Mouse (Mus musculus) embryo, embryonic 11.5 days (tissue): ENCODE data around the gene BC037034.

Experiments used
- DNase-seq: peaks from one replicate; pipeline ENCODE4 v3.0.0-alpha.2; 2012; ENCODE audit warnings: low read depth, low spot score

The BC037034 gene

DNA sequence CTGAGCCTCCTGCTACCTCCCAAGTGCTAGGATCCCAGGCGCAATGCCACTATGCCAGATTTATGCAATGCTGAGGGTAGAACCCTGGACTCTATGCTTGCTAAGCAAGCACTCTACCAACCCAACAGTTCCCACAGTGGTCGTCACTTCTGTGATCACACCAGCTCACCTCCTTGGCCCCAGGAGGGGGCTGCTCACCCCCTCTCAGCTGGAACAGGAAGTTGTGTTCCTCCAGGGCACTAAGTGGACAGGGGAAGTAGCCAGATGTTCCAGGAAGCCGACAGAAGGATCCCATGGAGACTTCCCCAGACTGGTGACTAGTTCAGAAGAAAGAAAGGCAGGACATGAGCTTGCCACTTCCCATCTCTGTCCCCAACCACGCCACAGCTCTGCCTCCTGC, 1.8 kb downstream of the BC037034 start:
- DNase-seq, result no peak

DNA sequence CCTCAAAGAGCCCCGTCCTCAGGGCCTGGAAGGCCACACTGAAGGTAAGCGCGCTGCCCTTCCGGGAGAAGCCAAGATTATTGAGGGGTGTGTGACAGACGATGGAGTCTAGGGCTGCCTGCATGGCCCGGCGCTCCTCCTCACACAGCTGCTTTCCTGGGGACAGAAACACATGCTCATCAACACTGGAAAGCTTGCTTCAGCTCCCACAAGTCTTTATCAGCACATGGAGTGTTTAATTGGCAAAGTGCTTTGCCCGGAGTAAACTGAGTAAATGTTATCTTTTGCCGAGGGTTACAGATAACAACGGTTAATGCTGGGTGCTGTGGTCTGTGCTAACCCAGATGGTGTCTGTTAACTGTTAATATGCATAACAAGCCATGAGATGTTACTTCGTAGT, 3.0 kb downstream of the BC037034 start:
- no peak for DNase-seq

DNA sequence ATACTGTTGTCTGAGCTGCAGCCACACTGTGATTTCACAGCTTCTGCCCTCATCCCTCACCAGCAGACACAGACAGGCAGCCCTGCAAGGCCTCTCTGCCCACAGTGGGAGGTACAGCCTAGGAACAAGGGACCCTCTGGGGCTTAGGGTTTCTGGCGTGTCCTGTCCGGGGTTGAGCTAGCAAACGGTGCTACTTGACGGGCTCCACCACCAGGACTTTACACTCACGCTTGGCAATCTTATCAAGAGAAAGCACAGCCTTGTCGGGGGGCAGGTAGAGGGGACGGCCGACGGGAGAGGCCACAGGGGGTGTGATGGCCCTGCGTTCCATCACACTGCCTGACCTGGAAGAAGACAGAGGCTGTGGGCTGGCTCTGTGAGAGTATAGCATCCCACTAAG, 3.8 kb downstream of the BC037034 start:
- DNase-seq, result no peak

DNA sequence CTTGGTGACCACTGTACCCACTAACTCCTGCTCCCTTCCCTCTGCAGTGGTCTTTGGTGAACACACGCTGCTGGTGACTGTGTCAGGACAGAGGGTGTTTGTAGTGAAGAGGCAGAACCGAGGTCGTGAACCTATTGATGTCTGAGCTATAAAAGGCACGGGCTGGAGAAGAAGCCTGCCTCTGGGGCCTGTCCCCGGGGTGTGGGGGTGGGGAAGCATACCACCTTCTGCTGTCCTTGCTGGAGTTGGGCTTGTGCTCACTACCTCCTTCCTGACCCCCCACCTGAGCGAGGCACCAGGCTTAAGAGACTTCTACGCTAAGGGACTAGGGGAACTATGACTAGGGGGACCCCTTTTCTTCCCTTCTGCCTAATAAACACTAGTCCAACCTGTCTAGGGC, 4.8 kb downstream of the BC037034 start:
- no peak for DNase-seq

DNA sequence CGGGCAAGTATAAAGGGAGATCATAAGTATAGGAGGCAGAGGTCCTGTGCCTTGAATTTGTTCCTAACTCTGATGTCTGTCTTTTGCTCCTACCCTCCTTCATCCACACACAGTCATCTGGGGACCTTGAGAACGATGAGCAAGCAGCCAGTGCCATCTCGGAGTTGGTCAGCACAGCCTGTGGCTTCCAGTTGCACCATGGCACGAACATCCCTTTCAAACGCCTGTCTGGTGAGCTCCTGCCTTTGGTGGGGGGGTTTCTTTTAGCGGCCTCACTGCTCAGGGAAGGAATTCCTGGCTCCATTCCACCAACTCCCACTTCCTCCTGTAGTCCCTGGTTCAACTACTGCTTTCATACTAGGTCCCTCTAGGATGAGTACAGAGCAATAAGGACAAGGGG, 5.3 kb downstream of the BC037034 start:
- no peak for DNase-seq

DNA sequence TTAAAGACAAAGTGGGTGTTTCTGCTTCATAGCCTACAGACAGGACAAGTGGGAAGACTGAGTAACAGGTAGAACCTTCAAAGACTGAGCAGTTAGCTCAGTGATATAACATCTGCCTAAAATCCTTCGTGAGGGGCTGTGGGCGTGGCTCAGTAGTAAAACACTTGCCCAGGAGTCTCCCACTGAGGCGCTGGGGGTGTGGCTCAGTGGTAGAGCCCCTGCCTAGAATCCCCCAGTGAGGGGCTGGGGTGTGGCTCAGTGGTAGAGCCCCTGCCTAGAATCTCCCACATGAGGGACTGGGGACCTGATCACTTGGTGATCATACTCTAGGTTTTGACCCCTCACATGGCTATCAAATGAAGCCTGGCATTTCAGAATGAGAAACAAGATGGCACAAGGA, 5.8 kb downstream of the BC037034 start:
- no peak for DNase-seq

- no peak for DNase-seq
Measured at GRCm38 (mm10) chr5:138257585-138257978, 6.3 kb downstream of the BC037034 start.

DNA sequence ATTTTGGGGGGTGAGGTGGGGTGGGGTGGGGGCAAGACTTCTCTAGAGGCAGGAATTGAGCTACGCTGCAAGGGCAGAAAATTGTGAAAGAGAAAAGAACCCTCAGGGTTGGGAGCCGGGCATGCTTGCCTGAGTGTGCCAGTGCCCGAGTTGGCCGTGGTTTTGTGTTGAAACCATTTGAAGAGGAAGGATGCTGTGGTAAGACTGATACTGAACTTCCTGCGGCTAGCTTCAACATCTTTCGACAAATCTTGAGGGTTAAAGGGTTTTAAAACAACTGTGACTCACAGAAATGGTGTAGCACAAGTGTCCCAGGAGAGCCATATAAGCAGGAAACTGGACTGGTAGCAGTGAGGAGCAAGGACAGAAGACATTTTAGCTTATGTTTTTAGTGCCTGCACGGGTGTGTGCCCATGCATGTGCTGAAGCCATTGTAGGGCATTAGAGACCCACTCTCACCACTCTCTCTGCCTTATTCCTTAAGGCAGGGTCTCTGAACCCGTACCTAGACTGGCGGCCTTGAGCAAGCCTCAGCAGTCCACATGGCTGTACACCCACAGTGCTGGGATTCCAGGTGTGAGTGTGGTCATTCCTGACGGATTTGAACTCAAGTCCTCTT, 6.8 kb downstream of the BC037034 start:
- DNase-seq, result no peak

DNA sequence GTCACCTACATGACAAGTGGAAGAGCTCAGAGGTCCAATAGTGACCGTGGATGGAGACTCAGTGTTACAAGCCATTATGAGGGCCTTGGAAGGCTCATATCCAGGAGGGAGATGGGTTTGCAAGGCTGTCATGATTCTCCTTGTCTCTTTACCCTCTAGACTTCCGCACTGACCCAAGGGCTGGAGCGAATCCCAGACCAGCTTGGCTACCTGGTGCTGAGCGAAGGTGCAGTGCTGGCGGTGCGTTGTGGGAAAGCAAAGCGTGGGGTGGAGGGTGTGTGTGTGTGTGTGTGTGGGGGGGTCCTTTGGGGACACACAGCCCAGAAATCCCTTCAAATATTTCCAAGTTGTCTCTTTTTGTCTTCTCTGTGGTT, 7.8 kb downstream of the BC037034 start:
- DNase-seq, result no peak

DNA sequence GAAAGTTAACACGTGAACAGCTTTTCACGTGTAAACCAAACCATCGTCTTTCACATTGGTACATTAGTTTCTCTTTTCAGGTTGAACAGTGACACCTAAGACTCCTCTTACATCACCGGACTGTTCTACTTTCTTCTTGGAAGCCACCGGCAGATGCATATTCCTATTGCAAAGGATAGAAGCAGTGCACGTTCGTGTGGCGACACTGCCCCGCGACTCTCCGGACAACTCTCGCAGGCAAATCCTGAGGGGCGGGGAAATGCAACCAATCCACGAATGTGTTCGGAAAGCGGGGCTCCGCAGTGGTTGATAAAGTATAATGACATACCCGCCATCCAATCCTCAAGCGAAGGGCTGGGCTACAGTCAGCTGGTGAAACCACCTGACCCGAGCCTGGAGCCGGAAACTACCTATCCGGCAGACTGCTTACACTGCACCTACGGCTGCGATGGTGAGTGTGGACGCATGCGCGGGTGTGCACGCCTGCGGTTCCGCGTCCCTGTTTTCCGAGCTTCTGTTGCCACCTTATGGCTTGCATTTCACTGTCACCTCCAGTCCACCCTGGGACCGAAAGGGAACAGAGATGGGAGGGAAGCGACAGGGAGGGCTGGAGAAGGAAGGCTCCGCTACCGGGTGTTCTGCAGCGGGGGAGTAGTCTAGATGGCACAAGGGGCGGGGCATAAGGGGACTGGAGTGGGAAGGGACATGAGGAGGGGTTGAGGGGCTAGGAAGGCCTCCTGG, 8.3 kb downstream of the BC037034 start, which contains the start of gene Lamtor4:
Gene Lamtor4 (plus strand): TSS at position 130 of the 741 bp plus-strand sequence.
- DNase-seq, result peak; percentile 85

DNA sequence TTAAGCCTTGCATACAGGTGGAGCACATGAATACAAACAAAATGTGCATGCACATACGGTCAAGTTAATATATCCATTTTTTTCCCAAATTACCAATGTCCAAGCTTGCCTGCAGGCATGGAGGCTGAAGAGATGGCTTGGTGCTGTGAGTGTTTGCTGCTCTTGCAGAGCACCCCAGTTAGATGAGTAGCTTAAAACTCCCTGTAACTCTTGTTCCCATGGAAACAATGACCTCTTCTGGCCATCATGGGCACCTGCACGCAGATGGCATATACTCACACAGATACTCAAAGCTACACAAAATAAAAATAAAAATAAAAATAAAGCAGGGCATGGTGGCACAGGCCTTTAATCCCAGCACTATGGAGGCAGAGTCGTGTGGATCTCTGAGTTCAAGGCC, 10.8 kb downstream of the BC037034 start:
- no peak for DNase-seq

DNA sequence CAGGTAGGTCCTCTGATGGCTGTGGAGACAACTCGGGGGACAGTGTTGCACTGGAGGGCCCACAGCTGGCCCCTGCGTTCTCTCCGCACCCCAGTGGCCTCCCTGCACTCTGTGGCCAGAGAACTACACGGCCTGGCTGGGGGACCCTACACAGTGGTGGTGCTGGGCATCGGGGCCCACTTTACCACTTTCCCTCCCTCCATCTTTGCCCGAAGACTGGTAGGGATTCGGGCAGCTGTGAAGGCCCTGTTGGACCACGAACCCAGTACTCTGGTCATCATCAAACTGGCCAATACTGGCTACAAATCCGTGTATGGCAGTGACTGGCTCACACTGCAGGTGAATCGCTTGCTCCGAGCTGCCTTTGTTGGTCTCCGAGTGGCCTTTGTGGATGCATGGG, 12.7 kb downstream of the BC037034 start:
- DNase-seq, result no peak

DNA sequence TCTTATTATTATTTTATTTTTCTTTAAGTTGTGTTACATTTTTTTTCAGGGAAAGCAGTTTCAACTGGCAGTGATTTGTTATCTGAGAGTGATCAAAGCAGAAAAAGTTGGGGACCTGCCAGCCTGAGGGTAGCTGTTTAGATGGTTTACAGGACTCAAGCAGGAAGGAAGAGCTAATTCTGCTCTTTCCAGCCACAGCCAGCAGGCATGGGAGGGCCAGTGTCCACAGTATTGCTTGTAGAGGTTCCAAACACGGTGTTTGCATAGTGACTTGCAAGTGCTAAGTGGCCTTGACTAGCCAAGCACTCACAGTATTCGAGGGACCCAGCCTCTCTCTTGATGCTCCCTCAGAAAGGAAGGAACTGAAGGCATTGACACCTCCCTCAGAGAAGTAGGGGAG, 22.3 kb downstream of the BC037034 start:
- no peak for DNase-seq

DNA sequence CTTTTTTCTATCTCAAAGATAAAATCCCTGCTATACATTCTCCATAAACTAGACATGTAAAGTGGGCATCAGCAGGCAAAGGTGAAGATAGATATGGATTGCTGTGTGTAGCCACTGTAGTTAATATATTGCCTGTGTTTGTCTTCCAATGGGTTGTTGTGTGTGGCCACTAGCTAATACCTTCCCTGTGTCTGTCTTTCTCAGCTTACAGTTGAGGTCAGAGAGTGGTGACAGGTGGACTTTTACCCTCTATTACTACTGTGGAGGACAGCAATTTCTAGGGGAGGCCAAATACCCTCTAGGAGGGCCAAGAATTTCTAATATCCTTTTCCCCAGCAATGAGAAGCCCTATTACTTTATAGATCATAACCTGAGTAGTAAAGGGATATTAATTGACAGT, 29.6 kb downstream of the BC037034 start:
- DNase-seq, result no peak

DNA sequence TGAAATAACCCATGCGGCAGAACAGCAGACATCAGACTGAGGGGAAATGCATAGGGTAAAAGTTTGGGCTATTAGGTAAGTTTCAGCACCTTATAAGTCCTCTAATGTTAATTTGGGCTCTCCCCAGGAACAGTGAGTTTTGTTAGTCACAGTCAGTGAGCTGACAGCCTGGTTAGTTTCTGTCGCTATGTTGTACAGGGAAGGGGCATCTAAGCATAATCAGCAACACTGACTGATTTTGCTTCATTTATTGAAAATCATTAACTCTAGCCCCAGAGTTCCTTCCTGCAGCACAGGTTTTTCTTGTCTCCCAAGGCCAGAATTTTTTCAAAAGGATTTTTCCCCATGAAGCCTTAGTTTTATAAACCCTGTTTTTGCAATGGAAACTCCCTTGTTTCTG, 30.1 kb downstream of the BC037034 start:
- no peak for DNase-seq

DNA sequence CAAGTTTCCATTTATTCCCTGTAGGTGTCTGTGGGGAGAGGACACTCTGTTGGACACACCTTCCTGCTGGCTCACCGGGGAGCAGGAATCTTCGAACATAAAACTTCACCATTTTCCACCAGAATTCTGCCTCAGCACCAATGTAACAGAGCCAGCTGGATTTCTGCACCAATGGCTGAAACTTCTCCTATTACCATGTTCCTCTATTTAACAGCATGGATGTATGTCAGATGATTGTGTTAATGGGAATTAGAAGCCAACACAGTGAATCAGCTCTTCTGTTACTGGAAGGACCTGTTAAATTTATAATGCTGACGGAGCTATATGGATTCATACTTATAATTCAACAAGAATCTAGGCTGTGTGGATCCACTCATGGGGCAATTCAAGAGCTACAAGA, 34.3 kb downstream of the BC037034 start:
- DNase-seq, result no peak

- DNase-seq, result no peak
Measured at GRCm38 (mm10) chr5:138228026-138228425, 35.8 kb downstream of the BC037034 start.

DNA sequence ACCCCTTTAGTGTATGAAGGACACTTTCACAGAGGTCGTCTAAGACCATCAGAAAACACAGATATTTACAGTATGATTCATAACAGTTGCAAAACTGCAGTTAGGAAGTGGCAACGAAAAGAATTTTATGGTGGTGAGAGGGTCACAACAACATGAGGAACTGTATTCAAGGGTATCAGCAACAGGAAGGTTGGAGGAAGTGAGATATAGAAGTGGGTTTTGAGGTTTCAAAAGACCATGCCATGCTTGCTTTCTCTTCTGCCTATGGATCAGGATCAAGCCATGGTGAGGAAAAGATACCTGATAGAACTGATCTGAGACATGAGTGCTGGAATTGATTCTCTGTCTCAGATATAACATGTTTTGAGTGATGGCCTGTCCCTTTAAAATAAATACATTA, 36.5 kb downstream of the BC037034 start:
- DNase-seq, result no peak

- DNase-seq, result no peak
Measured at GRCm38 (mm10) chr5:138226491-138226890, 37.3 kb downstream of the BC037034 start.

GRCm38 (mm10) chr5:138225700-138226099, 38.1 kb downstream of the BC037034 start, which contains the start of gene Nxpe5:
TSS of gene Nxpe5 (plus strand) at chr5:138225898.
- no peak for DNase-seq

DNA sequence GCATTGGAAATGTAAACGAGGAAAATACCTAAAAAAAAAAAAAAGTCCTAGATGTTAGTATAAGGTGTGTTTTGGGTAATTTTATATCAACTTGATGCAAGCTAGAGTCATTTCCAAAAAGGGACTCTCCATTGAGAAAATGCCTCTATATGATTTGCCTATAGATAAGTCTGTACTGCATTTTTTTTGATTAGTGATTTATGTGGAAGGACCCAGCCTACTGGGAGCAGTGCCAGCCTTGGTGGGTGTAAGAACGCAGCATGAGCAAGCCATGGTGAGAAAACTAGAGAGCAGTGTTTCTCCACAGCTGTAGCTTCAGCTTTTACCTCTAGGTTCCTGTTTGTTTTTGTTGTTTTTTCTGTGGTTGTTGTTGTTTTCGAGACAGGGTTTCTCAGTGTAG, 40.5 kb downstream of the BC037034 start:
- no peak for DNase-seq

- DNase-seq, result peak; percentile 60
Measured at GRCm38 (mm10) chr5:138222111-138222510, 41.7 kb downstream of the BC037034 start.

GRCm38 (mm10) chr5:138219864-138220263, 44.0 kb downstream of the BC037034 start:
- no peak for DNase-seq
